Mouse (Mus musculus) ovary, postnatal 10 days (tissue): ENCODE results near the gene Akap5.
A peak's percentile ranks its signal among the peaks of the same experiment; 100 is the strongest.

Experiments used
- DNase-seq: peaks from one replicate; pipeline ENCODE4 v3.0.0; 2022; ENCODE audit warnings: low spot score

Akap5 gene

GRCm38 (mm10) chr12:76324679-76325431 is at the start of gene Akap5:
Gene Akap5, plus strand, starts transcription at chr12:76324891.
- peak; percentile 22 for DNase-seq

- no peak for DNase-seq
These were observed 46.5 kb upstream of the Akap5 start for GRCm38 (mm10) chr12:76278209-76278608.

DNA sequence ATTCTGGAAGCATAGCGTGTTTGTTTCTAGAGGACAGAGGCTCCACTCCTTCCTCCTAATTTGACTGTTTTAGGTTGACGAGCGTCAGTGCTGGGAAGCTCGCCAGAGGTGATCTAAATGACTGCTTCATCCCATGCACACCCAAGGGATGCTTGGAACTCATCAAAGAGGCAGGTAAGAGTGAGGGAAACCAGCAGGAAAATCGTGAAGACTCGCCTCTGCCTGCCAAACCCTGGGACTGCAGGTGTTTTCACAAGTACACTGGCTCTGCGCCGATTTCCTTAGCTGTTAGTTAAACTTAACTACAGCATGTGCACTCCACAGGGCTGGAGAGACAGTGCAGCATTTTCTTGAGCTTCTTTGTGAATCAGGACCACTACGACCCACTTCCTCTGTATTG is 44.1 kb upstream of the Akap5 start:
- DNase-seq, result no peak

- no peak for DNase-seq
These were observed 43.5 kb upstream of the Akap5 start for GRCm38 (mm10) chr12:76281111-76281660.

DNA sequence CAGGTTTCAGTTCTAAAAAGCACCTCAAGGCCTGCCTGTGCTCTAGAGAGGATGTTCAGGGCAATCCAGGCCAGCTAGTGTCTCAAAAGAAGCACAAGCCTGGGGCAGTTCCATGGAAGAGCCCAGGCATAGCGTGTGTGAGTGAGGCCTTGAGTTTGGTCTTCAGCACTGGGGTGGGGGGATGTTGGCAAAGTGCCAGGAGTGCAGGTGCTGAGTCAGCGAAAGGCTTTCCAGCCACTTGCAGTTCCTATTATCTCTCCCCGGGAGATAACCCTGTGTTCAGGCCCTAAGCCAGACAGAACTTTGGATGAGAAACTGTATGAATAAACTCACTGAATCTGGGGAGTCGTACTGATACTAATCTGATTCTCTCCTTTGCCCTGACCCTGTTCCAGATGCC is 42.6 kb upstream of the Akap5 start:
- DNase-seq, result no peak

DNA sequence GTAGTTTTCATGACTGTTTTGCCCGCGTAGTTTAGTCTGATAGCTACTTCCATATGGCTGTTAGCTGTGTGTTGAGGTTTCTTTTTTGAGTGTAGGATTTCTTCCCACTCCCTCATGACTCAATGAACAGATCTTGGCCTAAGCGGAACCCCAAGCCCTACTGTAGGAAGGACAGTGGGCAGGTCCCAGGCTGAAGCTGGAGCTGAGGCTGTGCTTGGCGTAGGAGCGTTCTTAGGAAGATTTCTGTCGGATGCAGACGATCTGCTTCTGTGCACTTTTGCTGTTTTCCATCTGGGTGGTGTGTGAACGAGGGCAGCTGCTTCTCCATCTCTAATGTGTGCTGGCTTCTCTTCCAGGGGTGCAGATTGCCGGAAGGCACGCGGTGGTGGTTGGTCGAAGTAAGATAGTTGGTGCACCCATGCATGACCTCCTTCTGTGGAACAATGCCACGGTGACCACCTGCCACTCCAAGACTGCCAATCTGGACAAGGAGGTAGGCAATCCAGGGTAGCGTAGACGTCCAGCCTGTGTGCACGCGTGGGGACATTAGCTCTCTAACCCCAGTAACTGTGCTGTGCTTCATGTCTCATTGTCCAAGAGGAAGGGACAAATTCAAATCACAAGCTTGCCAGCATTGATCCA is 42.0 kb upstream of the Akap5 start:
- DNase-seq, result no peak

DNA sequence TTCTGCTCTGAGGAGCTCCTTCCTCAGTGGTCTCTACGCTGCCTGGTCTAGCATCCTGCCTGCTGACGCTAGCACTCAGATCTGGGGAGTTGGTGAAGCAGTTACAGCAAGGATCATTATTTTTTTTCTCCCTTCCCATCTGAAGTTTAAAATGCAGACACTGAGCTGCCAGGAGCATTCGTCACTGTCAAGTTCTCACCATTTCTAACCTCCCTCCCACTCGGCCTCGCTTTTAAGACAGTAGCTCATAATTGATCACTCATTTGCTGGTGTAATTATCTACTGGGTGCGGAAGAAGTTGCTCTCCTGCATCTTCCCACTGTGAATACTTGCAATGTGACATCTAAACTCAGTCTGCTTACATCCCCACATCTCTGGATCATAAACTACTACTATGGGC is 39.3 kb upstream of the Akap5 start:
- DNase-seq, result no peak

- DNase-seq, result no peak
These were observed 36.7 kb upstream of the Akap5 start for GRCm38 (mm10) chr12:76287986-76288385.

DNA sequence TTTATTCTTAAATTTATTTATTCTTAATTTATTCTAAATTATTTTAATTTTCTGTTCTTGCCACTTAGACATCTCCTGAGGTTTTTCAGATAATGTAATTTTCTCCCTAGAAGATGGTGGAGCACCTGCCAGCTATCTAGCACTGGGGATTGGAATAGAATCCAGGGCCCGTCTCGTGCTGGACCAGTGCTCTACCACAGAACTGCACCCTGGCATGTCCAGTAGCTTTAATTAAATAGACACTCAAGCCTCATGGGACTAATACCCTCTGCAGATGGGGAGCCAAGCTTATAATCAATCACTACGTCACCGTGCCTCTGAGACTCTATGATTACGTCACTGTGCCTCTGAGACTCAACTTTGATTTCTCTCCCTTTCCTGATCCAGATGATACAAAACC is 36.2 kb upstream of the Akap5 start:
- DNase-seq, result no peak

GRCm38 (mm10) chr12:76289428-76289827 is 35.3 kb upstream of the Akap5 start:
- no peak for DNase-seq

- DNase-seq, result no peak
These were observed 34.4 kb upstream of the Akap5 start for GRCm38 (mm10) chr12:76290271-76290670.

GRCm38 (mm10) chr12:76293192-76293591 is 31.5 kb upstream of the Akap5 start:
- no peak for DNase-seq

DNA sequence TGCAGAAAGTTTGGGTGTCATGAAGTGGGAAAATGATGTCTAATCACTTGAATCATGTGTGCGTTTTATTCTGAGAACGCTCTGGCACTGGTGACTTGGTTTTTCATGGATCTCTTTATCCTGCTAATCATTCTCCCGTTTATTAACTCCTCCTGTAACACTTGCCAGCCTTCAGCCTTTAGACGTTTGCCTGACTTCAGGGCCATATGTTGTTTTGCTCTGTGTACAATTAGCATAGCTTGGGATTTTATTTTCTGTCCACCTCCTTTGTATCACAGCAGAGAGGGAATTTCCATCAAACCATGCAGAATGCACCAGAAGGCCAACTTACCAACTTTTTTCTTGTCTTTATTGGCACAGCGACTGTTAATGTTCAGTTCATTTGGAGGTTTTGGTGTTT is 26.9 kb upstream of the Akap5 start:
- no peak for DNase-seq

DNA sequence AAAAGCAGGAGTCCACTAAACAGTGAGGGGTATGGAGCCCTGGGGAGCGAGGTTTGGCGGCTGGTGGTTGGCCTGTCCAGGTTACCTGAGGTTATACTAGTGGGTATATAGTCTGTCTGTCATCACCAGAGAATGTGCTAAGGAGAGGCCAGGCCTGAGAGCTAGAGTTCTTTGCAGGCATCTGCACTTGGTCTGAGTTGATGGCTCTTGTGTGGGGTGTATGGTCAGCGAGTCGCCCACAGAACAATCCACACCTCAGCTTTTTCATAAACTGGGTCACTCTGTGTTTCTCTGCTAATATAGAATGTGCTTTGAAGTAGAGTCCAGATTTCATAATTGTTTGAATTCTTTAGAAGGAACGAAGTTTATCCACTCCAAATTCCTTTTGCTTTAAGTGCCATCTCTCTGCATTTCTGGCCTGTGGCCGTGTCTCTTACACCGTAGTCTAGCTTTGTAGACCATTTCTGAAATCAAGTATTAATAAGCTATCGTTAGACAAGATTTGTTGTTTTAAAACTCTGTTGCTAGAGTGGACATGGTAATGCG is 25.3 kb upstream of the Akap5 start:
- DNase-seq, result no peak

DNA sequence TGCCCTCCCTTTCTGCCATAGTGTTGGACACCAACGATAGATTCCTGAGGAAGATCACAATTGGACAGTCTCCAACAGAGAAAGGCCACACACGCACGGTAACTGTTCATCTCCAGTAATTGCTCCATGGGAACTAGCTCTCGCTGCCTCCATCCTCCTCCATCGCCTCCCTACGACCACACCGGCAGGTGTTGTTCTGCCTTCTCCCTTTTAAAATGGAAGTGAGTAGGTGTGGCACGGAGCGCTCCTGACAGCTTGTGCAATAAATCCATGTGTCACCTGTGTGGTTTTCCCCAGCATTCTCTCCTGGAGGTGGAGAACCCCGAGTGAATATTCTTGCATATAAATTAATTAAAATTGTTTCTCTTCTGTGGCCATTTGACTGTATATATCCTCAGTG is 24.3 kb upstream of the Akap5 start:
- no peak for DNase-seq

GRCm38 (mm10) chr12:76303474-76303873 is 21.2 kb upstream of the Akap5 start:
- DNase-seq, result no peak

DNA sequence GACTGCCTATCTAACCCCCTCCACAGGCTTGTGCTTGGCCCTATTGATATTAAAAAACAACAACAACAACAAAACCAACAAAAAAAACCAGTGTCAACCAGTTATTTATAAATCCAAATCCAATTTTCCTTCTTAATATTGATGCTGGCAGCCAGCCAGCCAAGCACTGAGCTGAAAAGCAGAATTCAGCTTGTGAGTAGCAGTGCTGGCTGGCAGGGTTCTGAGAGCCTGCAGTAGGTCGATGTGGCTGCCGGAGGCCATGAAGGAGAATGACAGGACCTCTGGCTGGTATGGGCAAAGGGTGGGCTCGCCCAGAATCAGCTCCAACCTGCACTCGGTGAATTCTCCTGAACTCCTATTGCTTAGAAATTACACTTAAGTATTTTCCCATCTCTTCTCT is 20.5 kb upstream of the Akap5 start:
- no peak for DNase-seq

GRCm38 (mm10) chr12:76305107-76305506 is 19.6 kb upstream of the Akap5 start:
- no peak for DNase-seq

DNA sequence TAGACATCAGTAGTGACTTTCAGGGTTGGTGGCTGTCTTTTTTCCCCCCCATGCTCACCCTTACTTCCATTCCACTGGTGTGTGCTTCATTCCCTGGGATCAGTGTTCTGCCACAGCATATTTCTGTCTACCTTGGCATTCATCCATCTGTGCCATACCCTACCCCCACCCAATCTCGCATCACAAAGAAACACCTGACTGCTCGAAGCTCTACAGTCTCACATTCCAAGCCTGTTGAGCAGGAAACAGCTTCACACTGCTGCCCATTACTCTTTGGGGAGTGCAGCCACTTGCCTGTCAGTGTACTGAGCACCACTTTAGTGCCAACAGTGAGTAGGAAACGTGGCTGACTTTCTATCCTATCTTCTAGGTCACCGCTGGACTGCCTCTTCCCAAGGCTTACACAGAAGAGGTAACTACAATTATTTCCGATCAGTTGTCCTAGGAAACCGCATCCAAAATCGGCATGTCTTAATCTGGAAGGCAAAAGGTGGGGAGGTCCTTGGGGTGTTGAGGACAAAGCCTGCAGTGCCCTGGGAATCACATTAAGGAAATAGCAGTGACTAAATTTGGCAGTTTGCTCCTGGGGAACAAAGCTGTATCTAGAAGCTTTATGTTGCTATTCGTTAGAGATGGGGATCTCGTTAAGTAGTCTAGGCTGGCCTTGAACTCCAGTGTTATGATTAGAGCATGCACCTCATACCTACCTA is 17.7 kb upstream of the Akap5 start:
- DNase-seq, result no peak

GRCm38 (mm10) chr12:76307964-76308363 is 16.7 kb upstream of the Akap5 start:
- no peak for DNase-seq

GRCm38 (mm10) chr12:76308436-76308835 is 16.3 kb upstream of the Akap5 start:
- DNase-seq, result no peak

DNA sequence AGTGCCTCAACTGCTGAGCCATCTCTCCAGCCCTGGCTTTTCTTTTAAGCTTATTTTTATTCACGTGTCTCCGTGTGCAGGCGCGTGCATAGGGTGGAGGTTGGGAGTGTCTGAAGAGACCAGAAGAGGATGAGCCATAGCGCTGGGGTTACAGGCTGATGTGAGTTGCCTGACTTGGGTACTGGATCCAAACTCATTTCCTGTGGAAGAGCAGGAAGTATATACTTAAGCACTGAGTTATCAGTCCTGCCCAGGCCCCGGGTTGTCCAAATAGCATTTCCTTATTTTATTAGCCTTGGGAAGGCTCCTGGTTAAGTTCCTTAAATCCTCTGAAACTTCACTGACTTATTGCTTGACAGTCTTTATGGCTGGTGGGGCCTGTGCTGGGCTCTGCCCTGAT is 14.7 kb upstream of the Akap5 start:
- DNase-seq, result no peak

GRCm38 (mm10) chr12:76310633-76311032 is 14.1 kb upstream of the Akap5 start:
- no peak for DNase-seq
